Mouse (Mus musculus) intestine, embryonic 15.5 days (tissue): ENCODE results near the gene Bcat1. TPM values are rescaled to one million over a fixed set of nuclear protein-coding genes. Genes with fewer than 3 reads are reported as not detected.

Source experiments
- ATAC-seq: fragments of 200-750 bp; cut with Nextera tagmentation; 2 replicates; pipeline ENCODE4 v1.8.0; 2017; ENCODE audit warnings: moderate TSS enrichment, moderate library complexity
- H3K27ac ChIP-seq: fragments of 300-500 bp; sonication (generic); 2 replicates; pipeline ENCODE4 v1.5.1; 2015; ENCODE audit warnings: mild to moderate bottlenecking, inconsistent platforms
- H3K27me3 ChIP-seq: fragments of 300-500 bp; sonication (generic); replicated peaks from 2 replicates; pipeline ENCODE4 v1.6.1; 2015; ENCODE audit warnings: inconsistent platforms
- H3K36me3 ChIP-seq: fragments of 300-500 bp; sonication (generic); 2 replicates; pipeline ENCODE4 v1.6.1; 2015; ENCODE audit warnings: inconsistent platforms
- H3K4me1 ChIP-seq: fragments of 300-500 bp; sonication (generic); replicated peaks from 2 replicates; pipeline ENCODE4 v1.6.1; 2015; ENCODE audit warnings: inconsistent platforms
- H3K4me2 ChIP-seq: fragments of 300-500 bp; sonication (generic); replicated peaks from 2 replicates; pipeline ENCODE4 v1.6.1; 2015; ENCODE audit warnings: mild to moderate bottlenecking, inconsistent platforms
- H3K4me3 ChIP-seq: fragments of 300-500 bp; sonication (generic); replicated peaks from 2 replicates; pipeline ENCODE4 v1.5.1; 2015; ENCODE audit warnings: inconsistent platforms
- H3K9ac ChIP-seq: fragments of 300-500 bp; sonication (generic); 2 replicates; pipeline ENCODE4 v1.6.1; 2015; ENCODE audit warnings: inconsistent platforms
- H3K9me3 ChIP-seq: fragments of 300-500 bp; sonication (generic); 2 replicates; pipeline ENCODE4 v1.6.1; 2016; ENCODE audit warnings: inconsistent platforms
- WGBS: fragments of 180-500 bp; shearing (Covaris S2); methylation state at CpG from one replicate; pipeline ENCODE4 v1.1.7; 2015; 5-methylcytosine and 5-hydroxymethylcytosine counted together
- polyA plus RNA-seq: library from polyadenylated mRNA; unstranded; fragments of >200 nt; fragmentation: Nextera tagmentation; extraction: Ambion mirVana; gene quantifications from 2 replicates; pipeline ENCODE4 v1.2.1, GENCODE M21; 2015

Gene Bcat1
- polyA plus RNA-seq, 1 experiment from 2014 or later = 6.1 TPM

GRCm38 (mm10) chr6:145012699-145013098, 63.3 kb downstream of the Bcat1 start:
- 51% methylated on average over 8 of the region's 8 CpGs for whole genome bisulfite sequencing
- H3K27me3 ChIP-seq = no peaks in the 10 kb centered on the region
- H3K4me1 ChIP-seq = no peaks in the 10 kb centered on the region
- H3K4me3 ChIP-seq = no peak overlapping the region
- 0 out of 2 replicates have a peak, but pooled peaks have one; percentile 56 for ATAC-seq
- no peak overlapping the region for H3K9ac ChIP-seq
- H3K4me2 ChIP-seq = no peak overlapping the region
- H3K9me3 ChIP-seq = no peaks in the 10 kb centered on the region
- no peaks in the 10 kb centered on the region for H3K36me3 ChIP-seq
- no peak overlapping the region for H3K27ac ChIP-seq

- Histone ChIP-seq H3K4me1 (no peaks in the 10 kb centered on the region), H3K4me3 (no peak overlapping the region), H3K9me3 (no peaks in the 10 kb centered on the region), H3K4me2 (no peak overlapping the region), H3K36me3 (no peaks in the 10 kb centered on the region), H3K9ac (no peak overlapping the region), H3K27ac (no peak overlapping the region), H3K27me3 (no peaks in the 10 kb centered on the region)
- WGBS = 81% methylated on average over 8 of the region's 8 CpGs
- ATAC-seq = no peak
Measured at GRCm38 (mm10) chr6:145011141-145011540, 64.8 kb downstream of the Bcat1 start.

GRCm38 (mm10) chr6:145009859-145010818, 65.8 kb downstream of the Bcat1 start:
- no peak overlapping the region for H3K4me3 ChIP-seq
- no peaks in the 10 kb centered on the region for H3K27me3 ChIP-seq
- no peak for ATAC-seq
- WGBS = 76% methylated on average over 8 of the region's 8 CpGs
- no peak overlapping the region for H3K9ac ChIP-seq
- H3K9me3 ChIP-seq = no peaks in the 10 kb centered on the region
- H3K4me2 ChIP-seq = no peak overlapping the region
- no peaks in the 10 kb centered on the region for H3K36me3 ChIP-seq
- no peaks in the 10 kb centered on the region for H3K4me1 ChIP-seq
- no peak overlapping the region for H3K27ac ChIP-seq

- Histone ChIP-seq H3K9me3 (no peaks in the 10 kb centered on the region), H3K4me1 (no peaks in the 10 kb centered on the region), H3K4me3 (no peak overlapping the region), H3K27me3 (no peaks in the 10 kb centered on the region), H3K36me3 (no peaks in the 10 kb centered on the region), H3K27ac (no peak overlapping the region), H3K9ac (no peak overlapping the region), H3K4me2 (no peak overlapping the region)
- ATAC-seq = no peak
Measured at GRCm38 (mm10) chr6:145003459-145003858, 72.5 kb downstream of the Bcat1 start.

GRCm38 (mm10) chr6:145002094-145002936, 73.7 kb downstream of the Bcat1 start:
- H3K27ac ChIP-seq = no peak overlapping the region
- H3K27me3 ChIP-seq = no peaks in the 10 kb centered on the region
- no peak overlapping the region for H3K4me3 ChIP-seq
- no peaks in the 10 kb centered on the region for H3K36me3 ChIP-seq
- 73% methylated on average over 13 of the region's 14 CpGs for WGBS
- no peaks in the 10 kb centered on the region for H3K4me1 ChIP-seq
- H3K9ac ChIP-seq = no peak overlapping the region
- H3K9me3 ChIP-seq = no peaks in the 10 kb centered on the region
- no peak overlapping the region for H3K4me2 ChIP-seq
- ATAC-seq = no peak

GRCm38 (mm10) chr6:145001493-145001892, 74.5 kb downstream of the Bcat1 start:
- H3K27me3 ChIP-seq = no peaks in the 10 kb centered on the region
- no peak overlapping the region for H3K4me3 ChIP-seq
- H3K9ac ChIP-seq = no peak overlapping the region
- no peak for ATAC-seq
- no peak overlapping the region for H3K4me2 ChIP-seq
- no peaks in the 10 kb centered on the region for H3K4me1 ChIP-seq
- 74% methylated on average over 6 of the region's 6 CpGs for WGBS
- H3K36me3 ChIP-seq = no peaks in the 10 kb centered on the region
- no peak overlapping the region for H3K27ac ChIP-seq
- H3K9me3 ChIP-seq = no peaks in the 10 kb centered on the region

GRCm38 (mm10) chr6:144997229-144997628, 78.8 kb downstream of the Bcat1 start:
- H3K4me3 ChIP-seq = no peak overlapping the region
- H3K9me3 ChIP-seq = no peaks in the 10 kb centered on the region
- H3K9ac ChIP-seq = no peak overlapping the region
- no peaks in the 10 kb centered on the region for H3K27me3 ChIP-seq
- H3K27ac ChIP-seq = no peak overlapping the region
- ATAC-seq = no peak
- WGBS = 78% methylated on average over 3 of the region's 3 CpGs
- H3K36me3 ChIP-seq = no peaks in the 10 kb centered on the region
- H3K4me1 ChIP-seq = no peaks in the 10 kb centered on the region
- H3K4me2 ChIP-seq = no peak overlapping the region

GRCm38 (mm10) chr6:144992111-144992510, 83.9 kb downstream of the Bcat1 start:
- no peak overlapping the region for H3K4me3 ChIP-seq
- H3K4me1 ChIP-seq = no peaks in the 10 kb centered on the region
- H3K27ac ChIP-seq = no peak overlapping the region
- no peaks in the 10 kb centered on the region for H3K27me3 ChIP-seq
- H3K9me3 ChIP-seq = no peaks in the 10 kb centered on the region
- H3K9ac ChIP-seq = no peak overlapping the region
- no peaks in the 10 kb centered on the region for H3K36me3 ChIP-seq
- 45% methylated on average over 3 of the region's 3 CpGs for WGBS
- no peak for ATAC-seq
- no peak overlapping the region for H3K4me2 ChIP-seq

GRCm38 (mm10) chr6:144989193-144989592, 86.8 kb downstream of the Bcat1 start:
- no peaks in the 10 kb centered on the region for H3K9me3 ChIP-seq
- WGBS = 92% methylated on average over 4 of the region's 4 CpGs
- H3K9ac ChIP-seq = no peak overlapping the region
- no peak overlapping the region for H3K27ac ChIP-seq
- H3K4me2 ChIP-seq = no peak overlapping the region
- no peaks in the 10 kb centered on the region for H3K27me3 ChIP-seq
- H3K4me3 ChIP-seq = no peak overlapping the region
- H3K4me1 ChIP-seq = no peaks in the 10 kb centered on the region
- no peak for ATAC-seq
- no peaks in the 10 kb centered on the region for H3K36me3 ChIP-seq

- H3K4me1 ChIP-seq = no peaks in the 10 kb centered on the region
- no peaks in the 10 kb centered on the region for H3K36me3 ChIP-seq
- H3K9me3 ChIP-seq = no peaks in the 10 kb centered on the region
- WGBS = 85% methylated on average over 6 of the region's 6 CpGs
- ATAC-seq = no peak
- H3K4me3 ChIP-seq = no peak overlapping the region
- H3K9ac ChIP-seq = no peak overlapping the region
- no peaks in the 10 kb centered on the region for H3K27me3 ChIP-seq
- no peak overlapping the region for H3K4me2 ChIP-seq
- H3K27ac ChIP-seq = no peak overlapping the region
Measured at GRCm38 (mm10) chr6:144987676-144988075, 88.3 kb downstream of the Bcat1 start.

- no peak for ATAC-seq
- no peak overlapping the region for H3K4me3 ChIP-seq
- 74% methylated on average over 7 of the region's 7 CpGs for WGBS
- no peaks in the 10 kb centered on the region for H3K27me3 ChIP-seq
- no peaks in the 10 kb centered on the region for H3K4me1 ChIP-seq
- no peaks in the 10 kb centered on the region for H3K9me3 ChIP-seq
- no peak overlapping the region for H3K27ac ChIP-seq
- H3K4me2 ChIP-seq = no peak overlapping the region
- H3K9ac ChIP-seq = no peak overlapping the region
- H3K36me3 ChIP-seq = no peaks in the 10 kb centered on the region
Measured at GRCm38 (mm10) chr6:144987216-144987615, 88.8 kb downstream of the Bcat1 start.

GRCm38 (mm10) chr6:144984221-144984620, 91.8 kb downstream of the Bcat1 start:
- Histone ChIP-seq H3K9me3 (no peaks in the 10 kb centered on the region), H3K4me1 (no peaks in the 10 kb centered on the region), H3K4me3 (no peak overlapping the region), H3K27me3 (no peaks in the 10 kb centered on the region), H3K36me3 (no peaks in the 10 kb centered on the region), H3K9ac (no peak overlapping the region), H3K27ac (no peak overlapping the region), H3K4me2 (no peak overlapping the region)
- WGBS = 95% methylated on average over 8 of the region's 8 CpGs
- no peak for ATAC-seq
